Mouse (Mus musculus) kidney, adult 11 months (tissue): ENCODE data around the gene Serpine1.

Experiments used
- DNase-seq: peaks from one replicate; pipeline ENCODE4 v3.0.0; 2022

Serpine1 gene

DNA sequence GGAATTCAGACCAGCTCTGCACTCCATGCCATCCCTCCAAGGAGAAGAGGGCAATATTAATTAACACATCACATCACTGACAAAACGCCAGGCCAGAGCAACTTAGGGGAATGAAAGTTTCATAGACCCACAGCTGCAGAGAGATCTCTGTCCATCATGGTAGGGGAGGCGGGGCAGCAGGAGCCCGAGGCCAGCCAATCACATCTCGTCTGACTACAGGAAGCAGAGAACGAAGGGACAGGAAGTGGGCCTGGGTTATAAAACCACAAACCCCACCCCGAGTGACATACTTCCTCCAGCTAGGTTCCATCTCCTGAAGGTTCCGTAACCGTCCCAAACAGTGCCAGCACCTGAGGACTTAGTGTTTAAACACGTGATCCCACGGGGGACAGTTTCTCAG lies 23.1 kb upstream of the Serpine1 start:
- DNase-seq: no peak

DNA sequence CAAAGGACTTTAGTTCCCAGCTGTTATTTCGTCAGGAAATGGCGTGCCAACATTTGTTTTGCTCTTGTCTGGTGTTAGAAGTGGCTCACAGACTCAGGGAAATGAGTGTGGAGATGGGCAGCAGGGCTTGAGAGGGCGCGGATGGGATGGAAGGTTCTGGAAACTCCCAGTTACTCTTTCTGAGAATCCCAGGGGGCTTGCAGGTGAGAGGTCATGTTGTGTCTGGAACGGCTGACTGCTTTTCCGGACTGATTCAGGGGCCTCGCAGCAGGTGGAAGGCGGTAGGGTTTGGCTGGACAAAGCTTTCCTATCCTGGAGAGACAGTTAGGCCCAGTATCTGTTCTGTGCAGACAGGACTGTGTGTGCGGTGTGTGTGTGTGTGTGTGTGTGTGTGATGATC lies 21.7 kb upstream of the Serpine1 start:
- no peak for DNase-seq

DNA sequence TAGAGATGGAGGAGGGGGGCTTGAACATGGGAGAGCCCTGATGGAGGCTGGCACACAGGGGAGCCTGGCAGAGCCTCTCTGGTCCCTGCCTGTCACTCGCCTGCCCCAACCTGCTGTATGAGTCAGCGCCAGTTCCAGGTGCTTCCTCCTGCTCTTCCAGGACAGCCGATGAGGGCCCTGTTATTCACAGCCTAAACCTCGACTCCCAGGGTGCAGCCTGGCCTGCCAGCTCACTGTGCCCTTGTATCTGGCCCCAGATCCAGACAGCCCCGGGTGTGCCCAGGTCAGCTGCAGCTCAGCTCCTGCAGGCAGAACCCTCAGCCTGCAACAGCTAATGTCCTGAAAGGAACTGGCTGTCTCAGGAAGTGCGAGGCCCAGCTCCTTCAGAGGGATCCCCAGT lies 19.5 kb upstream of the Serpine1 start:
- no peak for DNase-seq

DNA sequence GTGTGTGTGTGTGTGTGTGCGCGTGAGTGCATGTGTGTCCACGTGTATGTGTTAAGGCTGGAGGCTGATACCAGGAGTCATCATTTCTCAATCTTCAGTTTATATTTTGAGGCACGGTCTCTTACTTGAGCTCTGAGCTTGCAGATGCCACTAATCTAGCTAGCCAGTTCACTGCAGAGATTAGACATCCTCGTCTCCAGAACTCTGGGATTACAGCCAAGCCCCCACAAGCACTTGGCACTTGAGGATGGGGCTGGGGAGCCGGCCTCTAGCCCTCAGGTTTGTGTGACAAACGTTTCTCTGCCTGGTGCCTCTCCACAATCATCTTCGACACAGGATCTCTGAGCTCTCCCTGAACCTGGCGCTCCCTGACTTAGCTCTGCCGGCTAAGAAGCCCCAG lies 18.8 kb upstream of the Serpine1 start:
- DNase-seq: no peak

DNA sequence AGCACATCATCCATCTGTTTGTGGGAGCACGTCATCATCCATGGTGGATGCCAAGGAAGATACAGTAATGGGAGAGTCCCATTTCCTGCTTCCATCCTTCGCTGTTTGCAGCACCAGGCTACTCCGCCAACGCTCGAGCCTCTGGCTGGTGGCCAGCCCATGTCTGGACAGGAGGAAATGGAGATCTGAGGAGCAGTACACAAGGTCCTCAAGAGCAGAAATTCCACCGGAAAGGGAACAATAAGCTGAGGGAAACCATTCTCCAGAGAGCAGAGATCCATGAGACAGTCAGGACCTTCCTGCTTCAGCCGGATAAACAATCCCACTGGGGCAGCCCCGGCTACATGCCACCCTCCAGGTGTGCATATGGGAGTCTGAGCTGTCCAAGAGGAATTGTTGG lies 15.3 kb upstream of the Serpine1 start:
- peak; percentile 74 for DNase-seq

DNA sequence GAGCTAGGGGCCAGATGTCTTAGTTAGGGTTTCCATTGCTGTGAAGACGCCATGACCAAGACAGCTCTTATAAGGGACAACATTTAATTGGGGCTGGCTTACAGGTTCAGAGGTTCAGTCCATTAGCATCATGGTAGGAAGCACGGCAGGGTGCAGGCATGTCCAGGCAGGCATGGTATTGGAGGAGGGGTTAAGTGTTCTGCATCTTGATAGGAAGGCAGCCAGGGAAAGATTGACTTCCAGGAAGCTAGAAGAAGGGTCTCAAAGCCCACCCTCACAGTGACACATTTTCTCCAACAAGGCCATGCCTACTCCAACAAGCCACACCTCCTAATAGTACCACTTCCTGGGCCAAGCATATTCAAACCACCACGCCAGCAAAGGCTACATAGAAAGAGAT lies 13.7 kb upstream of the Serpine1 start:
- DNase-seq: no peak

DNA sequence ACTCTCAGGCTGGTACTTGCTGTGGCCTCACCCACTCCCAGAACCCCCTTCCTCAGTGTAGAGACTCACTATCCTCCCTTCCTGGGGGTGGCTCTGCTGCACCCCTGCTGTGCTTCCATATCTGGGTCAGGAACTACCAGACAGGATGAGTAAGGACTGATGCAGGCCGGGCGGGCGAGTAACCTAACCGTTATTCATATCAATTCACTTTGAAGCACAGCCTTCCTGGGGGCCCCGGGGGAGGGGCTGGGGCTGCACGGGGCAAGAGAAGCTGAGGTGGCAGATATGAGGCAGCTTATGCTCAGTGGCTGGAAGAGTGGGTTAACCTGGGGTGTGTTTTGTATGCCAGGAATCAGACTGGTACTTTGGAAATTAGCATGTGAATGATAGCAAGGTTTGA lies 13.0 kb upstream of the Serpine1 start:
- no peak for DNase-seq

DNA sequence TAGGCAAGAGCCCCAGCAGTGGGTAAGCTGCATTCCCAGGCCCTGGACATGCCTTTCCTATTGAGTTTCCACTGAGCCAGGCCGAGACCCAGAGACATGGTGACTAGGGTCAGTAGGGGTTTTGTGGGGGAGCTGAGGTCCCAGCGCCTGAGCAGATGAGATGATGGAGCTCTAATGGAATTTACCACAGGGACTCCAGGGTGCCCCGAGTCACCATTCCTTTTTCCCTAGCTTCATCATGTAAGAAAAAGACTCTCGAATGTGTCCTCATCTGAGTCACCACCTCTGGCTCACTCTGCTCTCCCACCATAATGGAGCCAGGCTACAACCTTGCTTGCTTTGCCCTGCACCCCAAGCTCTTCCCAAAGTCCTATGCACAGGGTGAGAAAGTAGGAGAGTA lies 11.0 kb upstream of the Serpine1 start:
- no peak for DNase-seq

DNA sequence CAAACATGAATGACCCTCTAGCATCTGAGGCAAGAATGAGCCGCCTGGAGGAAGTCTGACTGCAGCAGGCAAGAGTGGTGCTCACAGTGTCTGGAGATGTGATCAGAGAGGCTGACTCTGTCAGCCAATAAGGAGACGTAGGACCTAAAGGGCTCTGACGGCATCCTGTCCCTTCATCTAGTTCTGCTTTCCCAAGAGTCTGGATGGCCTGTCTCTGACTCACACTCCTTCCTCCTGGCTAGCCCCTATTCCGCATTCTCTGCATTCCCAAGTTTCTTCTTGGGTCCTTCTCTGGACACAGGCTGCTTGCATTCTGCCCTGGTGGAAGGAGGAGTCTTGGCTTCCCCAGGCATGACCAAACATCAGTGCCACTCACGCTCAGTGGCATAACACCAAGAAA lies 7.8 kb upstream of the Serpine1 start:
- peak; percentile 48 for DNase-seq

DNA sequence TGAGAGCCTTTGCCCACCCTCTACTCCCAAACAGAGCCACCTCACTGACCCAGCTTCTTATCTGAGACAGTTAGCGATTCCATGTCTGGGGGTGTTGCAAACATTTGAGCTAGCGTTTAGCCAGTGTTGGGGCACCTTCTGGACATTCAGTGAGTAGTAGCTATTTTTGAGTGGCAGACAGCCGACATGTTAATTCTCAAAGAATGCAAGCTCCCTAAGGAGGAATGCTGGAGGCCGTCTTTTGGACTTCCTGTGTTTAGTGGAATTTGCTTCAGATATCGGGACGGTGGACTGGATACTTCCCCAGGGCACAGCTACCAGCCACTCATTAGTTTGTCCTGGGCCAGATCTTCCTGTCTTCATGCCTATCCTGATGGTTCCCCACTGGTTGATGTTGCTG lies 6.5 kb upstream of the Serpine1 start:
- no peak for DNase-seq

DNA sequence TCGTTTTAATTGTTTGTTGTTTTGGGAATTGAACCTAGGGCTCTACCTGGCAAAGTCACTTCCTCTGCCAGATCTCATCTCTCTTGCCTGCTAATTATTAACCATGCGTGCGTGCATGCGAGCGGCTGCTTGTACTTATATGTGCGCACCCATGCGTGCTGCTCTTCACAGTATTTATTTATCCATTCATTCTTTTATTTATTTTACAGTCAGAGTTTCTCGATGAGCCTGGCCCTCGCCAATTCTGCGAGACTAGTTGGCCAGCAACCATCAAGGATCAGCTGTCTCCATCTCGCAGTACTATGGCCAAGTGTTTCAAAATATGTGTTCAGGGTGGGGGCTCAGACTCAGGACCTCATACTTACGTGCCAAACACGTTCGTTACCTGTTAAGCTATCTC lies 6.0 kb upstream of the Serpine1 start:
- no peak for DNase-seq

DNA sequence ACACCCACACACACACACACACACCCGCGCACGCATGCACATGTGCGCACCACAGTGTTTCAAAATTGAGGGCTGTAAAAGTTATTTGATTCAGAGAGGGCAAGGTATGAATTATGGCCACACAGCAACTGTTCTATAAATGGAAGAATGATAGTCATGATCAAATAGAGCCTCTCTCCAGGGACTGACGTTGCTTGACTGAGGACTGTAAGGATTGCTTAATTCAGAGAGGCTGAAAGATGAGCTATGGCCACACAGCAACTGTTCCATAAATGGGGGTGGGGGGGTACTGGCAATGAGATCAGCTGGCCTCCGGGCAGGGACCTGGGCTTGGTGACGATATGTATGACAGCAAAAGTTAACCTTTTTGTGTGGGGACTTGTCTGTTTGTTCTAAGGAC lies 5.1 kb upstream of the Serpine1 start:
- DNase-seq: no peak

DNA sequence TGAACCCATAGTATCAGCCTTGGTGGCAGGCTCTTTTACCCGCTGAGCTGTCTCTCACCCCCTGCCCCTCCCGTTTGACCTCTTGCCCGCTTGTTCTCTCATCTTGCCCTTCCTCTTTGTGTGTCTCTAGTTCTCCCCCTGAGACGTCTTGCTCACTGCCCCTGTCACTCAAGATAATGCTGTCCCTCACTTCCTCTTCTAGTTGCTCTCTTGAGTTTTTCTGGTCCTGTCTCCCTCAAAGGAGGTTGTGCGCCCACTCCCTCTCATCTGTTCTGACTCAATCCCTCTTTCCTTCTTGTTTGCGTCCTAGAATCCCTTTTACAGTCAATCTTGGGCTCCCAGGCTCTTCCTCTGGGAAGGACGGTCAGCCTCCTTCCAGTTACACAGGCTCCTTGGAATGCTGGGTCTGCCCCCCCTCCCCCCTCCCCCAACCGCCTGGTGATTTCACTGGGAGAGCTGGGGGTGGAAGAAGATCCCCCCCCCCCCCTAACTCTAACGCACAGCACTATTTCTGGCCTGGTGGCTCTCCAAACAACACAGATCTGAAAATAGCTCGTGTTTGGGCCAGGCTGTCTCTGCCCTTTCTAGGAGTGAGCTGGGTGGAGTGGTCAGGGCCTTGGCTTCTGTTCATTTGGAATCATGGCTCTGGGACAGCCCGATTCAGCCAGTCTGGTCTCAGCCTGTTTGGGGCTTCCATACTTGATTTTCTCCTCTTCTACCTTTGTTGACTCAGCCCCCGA lies 4.3 kb upstream of the Serpine1 start:
- peak; percentile 23 for DNase-seq

DNA sequence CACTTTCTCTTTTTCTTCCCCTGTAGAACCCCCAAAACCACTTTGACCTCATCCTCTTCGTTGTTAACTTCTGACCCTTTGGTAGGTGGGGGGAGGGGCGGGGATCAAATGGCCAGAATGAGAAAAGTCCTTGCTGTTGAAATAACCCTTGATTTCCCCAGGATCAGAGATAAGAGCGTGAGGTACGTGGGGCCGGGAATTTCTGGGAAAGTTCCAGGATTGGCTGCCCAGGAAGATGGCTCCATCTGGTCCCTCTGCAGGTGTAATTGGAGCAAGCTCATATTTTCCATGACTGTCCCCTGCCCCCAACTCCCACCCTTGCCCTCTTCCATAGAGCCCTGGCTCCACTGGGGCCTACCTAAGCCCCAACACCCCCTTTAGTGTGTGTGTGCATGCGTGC lies 3.7 kb upstream of the Serpine1 start:
- no peak for DNase-seq

DNA sequence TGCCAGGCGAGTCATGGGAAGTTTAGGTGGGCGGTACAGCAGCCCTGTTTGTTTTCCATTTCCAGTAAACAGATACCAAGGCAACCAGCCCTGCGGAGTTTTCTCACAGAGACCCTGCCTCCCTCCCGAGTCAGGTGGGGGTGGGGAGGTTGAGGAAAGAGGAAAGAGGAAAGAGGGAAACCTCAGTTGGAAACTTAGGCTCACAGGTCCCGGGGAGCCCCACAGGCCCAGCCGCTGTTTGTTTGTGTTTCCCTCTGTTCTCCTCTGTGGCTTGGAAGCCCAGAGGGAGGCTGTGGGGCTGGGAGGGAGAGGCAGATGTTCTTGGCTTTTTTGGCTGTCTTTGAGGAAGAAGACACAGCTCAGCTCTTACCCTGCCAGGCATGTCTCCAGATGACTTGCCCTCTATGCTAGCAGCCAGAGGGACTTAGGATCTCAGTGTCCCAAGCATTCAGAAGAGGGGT lies 2.2 kb upstream of the Serpine1 start:
- no peak for DNase-seq

DNA sequence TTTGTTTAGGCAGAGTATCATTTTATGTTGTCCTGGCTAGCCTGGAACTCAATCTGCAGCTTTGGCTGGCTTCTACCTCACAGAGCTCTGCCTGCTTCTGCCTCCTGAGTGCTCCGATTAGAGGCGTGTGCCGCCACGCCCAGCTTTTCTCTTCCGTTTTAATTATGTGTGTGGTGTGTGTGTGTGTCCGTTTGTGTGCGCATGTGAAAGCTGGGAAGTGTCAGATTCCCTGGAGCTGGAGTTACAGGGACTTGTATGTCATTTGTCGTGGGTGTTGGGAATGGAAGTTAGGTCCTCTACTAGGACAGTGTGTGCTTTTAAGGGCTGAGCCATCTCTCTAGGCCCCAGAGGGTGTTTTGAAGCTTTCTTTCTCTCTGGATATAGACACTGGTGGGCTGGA lies 1.1 kb upstream of the Serpine1 start:
- DNase-seq: no peak

DNA sequence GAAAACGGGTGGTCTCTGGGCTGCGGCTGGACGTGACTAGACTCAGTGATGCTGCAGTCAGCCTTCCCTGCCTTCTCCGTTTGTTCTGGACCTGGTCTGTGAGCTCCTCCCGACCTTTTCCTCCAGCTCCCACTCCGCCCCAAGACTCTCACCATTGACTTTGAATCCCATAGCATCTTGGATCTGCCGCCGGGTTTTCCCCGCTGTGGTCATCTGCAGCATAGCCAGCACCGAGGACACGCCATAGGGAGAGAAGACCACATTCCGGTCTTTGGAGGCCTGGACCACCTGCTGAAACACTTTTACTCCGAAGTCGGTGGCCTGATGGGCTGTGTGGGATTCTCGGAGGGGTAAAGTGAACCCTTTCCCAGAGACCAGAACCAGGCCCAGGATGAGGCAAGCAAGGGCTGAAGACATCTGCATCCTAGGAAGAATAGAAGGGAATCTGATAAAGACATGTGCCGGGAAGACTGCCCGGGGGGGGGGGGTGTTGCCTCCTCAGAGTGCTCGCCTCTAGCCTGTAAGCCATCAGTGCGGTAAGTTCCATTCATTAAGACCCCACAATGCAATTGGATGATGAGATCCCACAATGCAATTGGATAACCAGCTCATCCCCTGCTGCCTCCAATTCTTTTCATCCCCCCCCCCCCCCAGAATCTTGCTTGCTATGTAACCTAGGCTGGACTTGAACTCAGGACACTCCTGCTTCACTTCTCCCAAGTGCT lies 1.0 kb downstream of the Serpine1 start:
- no peak for DNase-seq

DNA sequence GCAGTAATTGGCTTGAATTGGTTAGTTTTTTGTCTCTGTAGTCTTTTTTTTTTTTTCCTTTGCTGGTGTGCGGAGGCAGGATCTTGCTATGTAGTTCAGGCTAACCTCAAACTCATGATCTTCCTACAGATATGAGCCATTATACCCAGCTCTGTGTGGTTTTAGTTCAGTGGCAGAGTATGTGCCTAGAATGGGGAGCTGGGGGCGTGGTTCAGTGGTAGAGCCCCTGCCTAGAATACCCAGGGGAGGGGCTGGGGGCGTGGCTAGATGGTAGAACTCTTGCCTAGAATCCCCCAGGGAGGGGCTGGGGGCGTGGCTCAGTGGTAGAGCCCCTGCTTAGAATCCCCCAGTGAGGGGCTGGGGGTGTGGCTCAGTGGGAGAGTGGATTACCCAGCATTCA lies 3.4 kb downstream of the Serpine1 start:
- no peak for DNase-seq

DNA sequence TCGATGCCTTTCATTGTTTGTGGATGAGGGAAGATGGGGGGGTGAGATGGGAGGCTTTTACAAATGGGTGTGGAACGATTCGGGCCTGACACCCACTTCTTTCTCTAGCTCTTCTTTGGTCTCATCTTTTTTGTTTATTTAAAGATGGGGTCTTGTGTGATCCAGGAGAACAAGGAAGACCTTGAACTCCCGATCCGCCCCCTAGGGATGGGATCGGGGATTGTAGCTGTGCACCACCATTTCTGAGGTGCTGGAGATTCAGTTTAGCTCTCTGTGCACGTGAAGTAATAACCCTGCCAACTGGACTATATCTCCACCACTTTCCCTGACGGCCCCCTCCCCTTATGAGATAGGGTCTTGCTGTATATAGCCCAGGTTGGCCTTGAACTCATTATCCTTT lies 6.1 kb downstream of the Serpine1 start:
- no peak for DNase-seq

DNA sequence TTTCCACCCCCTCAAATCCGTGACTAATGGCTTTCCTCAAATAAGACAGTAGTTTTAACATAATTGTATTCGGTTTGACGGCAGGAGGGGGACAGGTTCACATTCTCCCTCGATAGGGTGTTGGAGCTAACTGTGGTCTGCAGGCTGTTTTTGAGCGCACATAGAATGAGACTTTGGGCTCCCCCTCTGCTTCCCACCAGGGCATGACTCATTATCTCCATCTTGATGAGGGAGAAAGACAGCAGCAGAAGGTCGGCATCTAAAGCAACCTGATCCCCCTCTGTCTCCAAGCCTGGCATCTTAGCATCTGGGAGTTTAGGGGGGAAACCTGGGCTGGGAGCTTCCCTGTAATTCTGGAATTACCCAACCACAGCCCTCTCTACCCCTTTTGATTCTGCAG lies 6.6 kb downstream of the Serpine1 start:
- no peak for DNase-seq

DNA sequence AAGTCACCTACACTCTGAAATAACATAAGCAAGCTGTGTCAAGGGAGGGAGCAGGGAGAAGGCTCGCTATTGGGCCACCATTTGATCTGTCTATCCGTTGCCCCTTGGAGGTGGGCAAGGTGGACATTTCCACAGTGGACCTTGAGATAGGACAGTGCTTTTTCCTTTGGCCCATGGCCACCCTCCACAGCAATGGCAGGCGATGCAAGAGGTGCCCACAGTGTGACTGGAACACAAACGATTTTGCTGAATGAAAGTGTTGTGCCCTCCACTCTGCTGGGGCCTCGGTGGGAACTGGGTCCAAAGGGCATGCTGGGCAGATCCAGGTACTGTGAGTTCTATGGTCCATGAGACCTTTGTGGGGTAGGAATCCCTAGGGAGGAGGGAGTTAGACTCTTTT lies 9.5 kb downstream of the Serpine1 start:
- no peak for DNase-seq

DNA sequence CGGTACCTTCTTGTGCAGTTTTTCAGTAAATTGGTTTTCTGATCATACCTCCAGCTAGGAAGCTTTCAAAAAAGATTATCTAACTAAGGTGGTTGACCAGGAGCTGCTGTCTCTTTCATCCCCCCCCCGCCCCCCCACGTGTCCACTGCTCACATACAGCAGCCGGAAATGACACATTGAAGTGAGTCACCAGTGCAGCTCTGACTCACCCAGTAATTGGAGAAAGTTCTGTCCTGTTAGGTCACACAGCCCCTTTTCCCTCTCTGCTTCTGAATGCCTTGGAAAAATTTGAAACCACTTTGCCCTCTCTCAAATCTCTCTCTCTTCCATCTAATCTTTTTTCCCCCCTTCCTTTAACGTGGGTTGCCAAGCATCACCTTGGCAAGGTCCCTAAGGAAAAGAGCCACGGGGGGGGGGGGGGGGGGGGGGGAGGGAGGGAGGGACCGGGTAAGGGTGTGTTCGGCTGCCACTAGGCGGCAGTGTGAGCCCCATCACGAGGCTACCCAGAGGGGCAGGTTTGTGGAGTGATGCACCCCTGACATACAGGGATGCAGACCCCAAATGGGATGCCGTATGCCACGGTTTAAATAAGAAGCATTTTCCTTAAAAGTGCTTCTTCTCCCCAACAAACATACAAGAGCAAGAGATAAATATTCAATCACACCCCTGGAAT lies 10.1 kb downstream of the Serpine1 start:
- DNase-seq: peak; percentile 23

DNA sequence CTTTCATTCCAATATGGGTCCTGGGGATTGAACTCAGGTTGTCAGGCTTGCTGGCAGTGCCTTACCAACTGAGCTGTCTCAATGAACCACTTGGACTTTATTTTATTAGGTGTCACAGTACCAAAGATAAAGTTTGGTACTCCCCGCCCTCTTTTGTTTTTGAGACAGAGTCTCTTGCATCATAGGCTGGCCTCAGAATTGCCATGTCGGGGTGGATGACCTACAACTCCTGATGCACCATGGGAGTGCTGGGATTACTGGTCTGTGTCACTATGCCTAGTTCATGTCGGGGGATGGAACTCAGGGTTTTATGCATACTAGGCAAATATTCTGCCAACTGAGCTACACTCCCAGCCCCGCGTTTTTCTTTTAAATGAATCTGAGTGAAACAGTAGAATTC lies 17.2 kb downstream of the Serpine1 start:
- DNase-seq: no peak

DNA sequence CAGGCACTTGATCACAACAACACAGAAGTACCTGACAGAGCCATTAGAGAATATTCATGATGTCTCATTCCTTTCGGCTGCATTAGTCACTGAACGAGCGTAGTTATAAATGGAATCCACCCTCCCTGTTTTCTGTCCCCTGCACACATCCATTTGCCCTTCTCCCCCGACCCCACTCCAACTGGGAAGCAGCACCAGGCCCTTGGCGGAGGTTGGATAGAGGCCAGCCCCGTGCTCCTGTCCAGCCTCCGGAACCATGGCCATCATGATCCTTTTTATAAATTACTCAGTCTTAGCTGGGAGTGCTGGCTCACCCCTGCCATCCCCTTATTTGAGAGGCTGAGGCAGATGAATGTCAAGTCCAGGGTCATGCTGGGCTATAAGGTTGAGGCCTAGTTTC lies 17.8 kb downstream of the Serpine1 start:
- no peak for DNase-seq
